Mouse (Mus musculus) urinary bladder, postnatal 0 days (tissue): ENCODE measurements around the gene Tfam. TPM values are rescaled to one million over a fixed set of nuclear protein-coding genes. Genes with fewer than 3 reads are reported as not detected.

ENCODE experiments used
- polyA plus RNA-seq: library from polyadenylated mRNA; unstranded; fragments of >200 nt; fragmentation: Nextera tagmentation; extraction: Ambion mirVana; gene quantifications from 2 replicates; pipeline ENCODE4 v1.2.1, GENCODE M21; 2015

The Tfam gene
- polyA plus RNA-seq, result 29.0 and 30.0 TPM in 2 replicates

GRCm38 (mm10) chr10:71238240-71238554 lies at the start of gene Tfam:
Gene Tfam, minus strand, starts transcription at chr10:71238280.

DNA sequence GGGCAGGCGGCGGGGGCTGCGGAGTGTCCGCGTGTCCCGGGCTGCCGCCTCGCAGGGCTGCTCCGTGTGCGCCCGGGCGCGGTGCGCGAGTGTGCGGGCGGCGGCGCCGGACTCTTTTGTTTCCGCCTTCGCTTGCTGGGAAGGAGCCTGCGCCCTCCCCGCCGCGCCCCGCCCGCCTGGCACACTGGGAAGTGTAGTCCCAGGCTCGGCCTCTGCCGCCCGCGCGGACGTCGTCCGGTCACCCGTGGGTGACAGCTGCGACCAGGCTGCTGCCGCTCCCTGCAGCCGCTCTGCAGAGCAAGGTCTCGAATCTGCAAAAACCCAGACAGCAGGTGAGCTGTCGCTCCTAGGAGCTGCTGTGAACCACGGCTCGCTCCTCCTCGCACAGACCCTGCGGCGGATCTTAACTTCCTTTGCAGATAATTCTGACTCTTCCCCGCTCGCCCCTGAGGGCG lies 47.1 kb upstream of the Tfam start, which contains the start of gene Ube2d1:
TSS of gene Ube2d1 (minus strand) at position 137 of the 455 bp plus-strand sequence.

Other genes with a start within 250 kb of the Tfam start
- gene Bicc1, start 78.6 kb downstream of the Tfam start, polyA plus RNA-seq, result 23.5 and 28.4 TPM in 2 replicates
- gene Ube2d1, start 47.0 kb upstream of the Tfam start, polyA plus RNA-seq, result 36.6 and 46.8 TPM in 2 replicates
- gene Cisd1, start 106.7 kb upstream of the Tfam start, polyA plus RNA-seq, result 127 and 132 TPM in 2 replicates
- 5.1 and 5.9 TPM in 2 replicates for gene Ipmk, start 109.5 kb upstream of the Tfam start, polyA plus RNA-seq